Mouse (Mus musculus): ENCODE results near the gene Vps35l. TPM values are rescaled to one million over a fixed set of nuclear protein-coding genes. Genes with fewer than 3 reads are reported as not detected.

Gene Vps35l
- polyA plus RNA-seq, 1 experiment: 1.2 TPM

- TF ChIP-seq GATA1 (IDR thresholded peaks at IDR 0.05; ENCODE audit: low read length): no peak
- TF ChIP-seq TAL1 (IDR thresholded peaks at IDR 0.05; ENCODE audit: low read length): no peak
- H3K4me1 ChIP-seq (ENCODE audit: control insufficient read depth): no peaks in the 10 kb centered on the region; the same call in 1 of the 2 replicates
- H3K9me3 ChIP-seq (ENCODE audit: control insufficient read depth, low read length): no peaks in the 10 kb centered on the region
- peaks cover 63% of the 10 kb centered on the region for H3K36me3 ChIP-seq (ENCODE audit: control insufficient read depth)
- H3K4me3 ChIP-seq (replicated peaks): no peak overlapping the region
- no peaks in the 10 kb centered on the region for H3K27me3 ChIP-seq (ENCODE audit: control insufficient read depth)
Measured at GRCm38 (mm10) chr7:118766119-118766833, 26.2 kb downstream of the Vps35l start.

- no peak for TF ChIP-seq TAL1 (IDR thresholded peaks at IDR 0.05; ENCODE audit: low read length)
- no peak for TF ChIP-seq GATA1 (IDR thresholded peaks at IDR 0.05; ENCODE audit: low read length)
- H3K36me3 ChIP-seq (ENCODE audit: control insufficient read depth): peaks cover 57% of the 10 kb centered on the region
- H3K4me3 ChIP-seq (replicated peaks): no peak overlapping the region
- no peaks in the 10 kb centered on the region; the same call in 1 of the 2 replicates for H3K4me1 ChIP-seq (ENCODE audit: control insufficient read depth)
- no peaks in the 10 kb centered on the region for H3K27me3 ChIP-seq (ENCODE audit: control insufficient read depth)
- H3K9me3 ChIP-seq (ENCODE audit: control insufficient read depth, low read length): no peaks in the 10 kb centered on the region
Measured at GRCm38 (mm10) chr7:118766834-118767224, 26.8 kb downstream of the Vps35l start.

- Histone ChIP-seq H3K36me3 (ENCODE audit: control insufficient read depth) (peaks cover 54% of the 10 kb centered on the region), H3K4me1 (ENCODE audit: control insufficient read depth) (no peaks in the 10 kb centered on the region; the same call in 1 of the 2 replicates), H3K27me3 (ENCODE audit: control insufficient read depth) (no peaks in the 10 kb centered on the region), H3K4me3 (replicated peaks) (no peak overlapping the region), H3K9me3 (ENCODE audit: control insufficient read depth, low read length) (no peaks in the 10 kb centered on the region)
- TF ChIP-seq TAL1 (IDR thresholded peaks at IDR 0.05; ENCODE audit: low read length): no peak
- no peak for TF ChIP-seq GATA1 (IDR thresholded peaks at IDR 0.05; ENCODE audit: low read length)
Measured at GRCm38 (mm10) chr7:118769208-118769607, 29.2 kb downstream of the Vps35l start.

- Histone ChIP-seq H3K4me1 (ENCODE audit: control insufficient read depth) (no peaks in the 10 kb centered on the region; the same call in 1 of the 2 replicates), H3K9me3 (ENCODE audit: control insufficient read depth, low read length) (no peaks in the 10 kb centered on the region), H3K36me3 (ENCODE audit: control insufficient read depth) (peaks cover 54% of the 10 kb centered on the region), H3K4me3 (replicated peaks) (no peak overlapping the region), H3K27me3 (ENCODE audit: control insufficient read depth) (no peaks in the 10 kb centered on the region)
- TF ChIP-seq GATA1 (IDR thresholded peaks at IDR 0.05; ENCODE audit: low read length) (no peak), TAL1 (IDR thresholded peaks at IDR 0.05; ENCODE audit: low read length) (no peak)
Measured at GRCm38 (mm10) chr7:118769655-118770054, 29.6 kb downstream of the Vps35l start.

DNA sequence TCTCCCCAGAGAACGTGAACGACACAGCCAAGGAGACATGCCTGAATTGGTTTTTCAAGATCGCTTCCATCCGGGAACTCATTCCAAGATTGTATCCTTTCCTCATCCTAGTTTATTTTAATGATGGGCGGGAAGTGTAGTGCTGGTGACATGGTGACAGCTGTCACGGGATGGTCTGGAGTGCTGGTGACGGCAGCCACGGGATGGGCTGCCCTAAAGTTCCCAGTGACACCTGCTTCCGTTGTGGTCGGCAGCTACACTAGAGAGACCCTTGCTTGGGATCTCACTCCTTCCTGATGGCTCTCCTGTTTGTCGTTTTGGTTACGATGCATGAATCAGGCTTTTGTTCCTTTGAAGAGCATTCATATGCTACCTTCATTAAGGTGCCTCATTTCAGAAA lies 33.0 kb downstream of the Vps35l start:
- H3K4me3 ChIP-seq (replicated peaks): no peak overlapping the region
- H3K27me3 ChIP-seq (ENCODE audit: control insufficient read depth): no peaks in the 10 kb centered on the region
- H3K36me3 ChIP-seq (ENCODE audit: control insufficient read depth): peaks cover 61% of the 10 kb centered on the region

DNA sequence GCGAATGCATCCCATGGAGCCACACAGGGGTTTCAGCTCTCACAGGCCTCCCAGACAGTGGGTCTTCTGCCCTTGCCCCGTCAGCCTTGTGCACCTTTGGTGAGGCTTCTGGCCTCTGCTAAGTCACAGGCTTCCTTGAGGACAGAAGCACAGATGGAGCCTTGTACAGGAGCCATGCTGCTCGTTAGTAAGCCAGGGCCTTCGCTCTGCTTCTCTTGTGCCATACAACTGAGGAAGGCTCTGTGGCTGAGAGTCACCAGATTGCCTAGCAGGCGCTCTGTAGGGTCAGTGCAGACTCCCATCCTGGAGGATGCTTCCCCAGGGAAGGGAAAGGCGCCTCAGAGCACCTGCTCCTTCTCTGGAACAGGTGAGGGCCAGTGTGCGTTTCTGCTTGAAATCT lies 36.0 kb downstream of the Vps35l start:
- TF ChIP-seq TAL1 (IDR thresholded peaks at IDR 0.05; ENCODE audit: low read length): no peak
- TF ChIP-seq GATA1 (IDR thresholded peaks at IDR 0.05; ENCODE audit: low read length): no peak
- H3K4me3 ChIP-seq (replicated peaks): no peak overlapping the region
- H3K27me3 ChIP-seq (ENCODE audit: control insufficient read depth): no peaks in the 10 kb centered on the region
- H3K4me1 ChIP-seq (ENCODE audit: control insufficient read depth): no peaks in the 10 kb centered on the region; the same call in 1 of the 2 replicates
- H3K36me3 ChIP-seq (ENCODE audit: control insufficient read depth): peaks cover 73% of the 10 kb centered on the region
- H3K9me3 ChIP-seq (ENCODE audit: control insufficient read depth, low read length): no peaks in the 10 kb centered on the region

More for the DNA sequence above, 33.0 kb downstream of the Vps35l start:
- Histone ChIP-seq H3K4me1 (ENCODE audit: control insufficient read depth) (no peaks in the 10 kb centered on the region; the same call in 1 of the 2 replicates), H3K9me3 (ENCODE audit: control insufficient read depth, low read length) (no peaks in the 10 kb centered on the region)
- TF ChIP-seq GATA1 (IDR thresholded peaks at IDR 0.05; ENCODE audit: low read length): no peak
- TF ChIP-seq TAL1 (IDR thresholded peaks at IDR 0.05; ENCODE audit: low read length): no peak

GRCm38 (mm10) chr7:118776491-118776890 lies 36.5 kb downstream of the Vps35l start:
- Histone ChIP-seq H3K27me3 (ENCODE audit: control insufficient read depth) (no peaks in the 10 kb centered on the region), H3K36me3 (ENCODE audit: control insufficient read depth) (peaks cover 78% of the 10 kb centered on the region), H3K4me3 (replicated peaks) (no peak overlapping the region), H3K4me1 (ENCODE audit: control insufficient read depth) (no peaks in the 10 kb centered on the region; the same call in 1 of the 2 replicates), H3K9me3 (ENCODE audit: control insufficient read depth, low read length) (no peaks in the 10 kb centered on the region)
- TF ChIP-seq GATA1 (IDR thresholded peaks at IDR 0.05; ENCODE audit: low read length): no peak
- no peak for TF ChIP-seq TAL1 (IDR thresholded peaks at IDR 0.05; ENCODE audit: low read length)

DNA sequence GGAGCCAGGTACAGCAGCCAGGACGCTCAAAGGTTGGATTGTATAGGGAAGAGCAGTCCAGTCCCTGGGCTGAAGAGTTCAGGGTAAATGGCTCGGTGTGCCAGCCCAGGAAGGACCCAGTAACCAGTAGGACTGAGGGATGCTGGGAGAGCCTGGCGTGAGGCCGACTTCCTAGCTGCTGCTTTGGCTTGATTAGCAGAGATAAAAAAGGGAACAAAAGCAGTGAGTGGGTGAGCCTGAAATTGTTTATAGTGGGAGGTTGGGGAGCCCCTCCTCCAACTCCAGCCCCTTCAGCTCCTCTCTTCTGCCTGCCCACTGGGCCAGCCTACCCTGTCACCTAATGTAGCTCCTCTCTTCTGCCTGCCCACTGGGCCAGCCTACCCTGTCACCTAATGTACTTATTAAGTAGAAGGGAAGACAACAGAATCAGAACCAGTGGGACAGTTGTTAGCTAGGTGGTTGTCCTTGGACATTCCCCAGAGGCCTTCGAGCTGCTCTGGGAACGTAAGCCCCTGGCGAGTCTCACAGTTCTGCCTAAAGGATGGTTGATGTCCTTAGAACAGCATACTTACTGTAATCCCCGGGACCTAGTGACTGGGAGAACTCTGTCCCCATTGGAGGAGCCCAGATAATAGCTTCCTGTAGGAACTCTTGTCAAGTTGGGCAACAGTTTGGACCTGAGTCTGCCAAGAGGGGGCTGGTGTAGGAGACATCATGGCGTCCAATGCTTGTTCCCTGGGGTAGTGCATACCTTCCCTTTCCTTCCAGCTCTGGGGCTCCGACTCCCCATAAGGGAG lies 37.8 kb downstream of the Vps35l start:
- H3K27me3 ChIP-seq (ENCODE audit: control insufficient read depth): no peaks in the 10 kb centered on the region
- H3K4me3 ChIP-seq (replicated peaks): no peak overlapping the region
- no peaks in the 10 kb centered on the region for H3K9me3 ChIP-seq (ENCODE audit: control insufficient read depth, low read length)
- TF ChIP-seq GATA1 (IDR thresholded peaks at IDR 0.05; ENCODE audit: low read length): no peak
- no peak for TF ChIP-seq TAL1 (IDR thresholded peaks at IDR 0.05; ENCODE audit: low read length)
- peaks cover 74% of the 10 kb centered on the region for H3K36me3 ChIP-seq (ENCODE audit: control insufficient read depth)
- H3K4me1 ChIP-seq (ENCODE audit: control insufficient read depth): no peaks in the 10 kb centered on the region; the same call in 1 of the 2 replicates

DNA sequence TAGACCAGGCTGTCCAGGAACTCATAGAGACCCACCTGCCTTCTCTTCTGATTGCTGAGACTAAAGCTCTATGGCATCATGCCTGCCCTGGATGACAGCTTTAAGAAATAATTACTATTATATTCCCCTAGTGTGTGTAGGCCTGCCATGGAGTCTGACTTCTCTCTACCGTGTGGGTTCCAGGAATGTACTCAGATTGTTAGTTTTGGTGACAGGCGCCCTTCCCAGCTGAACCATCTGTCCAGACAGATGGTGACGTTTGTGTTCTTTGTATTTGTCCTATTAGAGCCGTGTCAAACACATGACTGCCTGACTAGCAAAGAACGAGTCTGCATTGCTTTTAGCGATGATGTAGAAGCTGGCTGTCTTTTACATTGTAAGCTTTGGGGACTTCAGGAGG lies 38.5 kb downstream of the Vps35l start:
- H3K4me3 ChIP-seq (replicated peaks): no peak overlapping the region
- peaks cover 73% of the 10 kb centered on the region for H3K36me3 ChIP-seq (ENCODE audit: control insufficient read depth)
- H3K27me3 ChIP-seq (ENCODE audit: control insufficient read depth): no peaks in the 10 kb centered on the region
- H3K9me3 ChIP-seq (ENCODE audit: control insufficient read depth, low read length): no peaks in the 10 kb centered on the region
- TF ChIP-seq GATA1 (IDR thresholded peaks at IDR 0.05; ENCODE audit: low read length) (no peak), TAL1 (IDR thresholded peaks at IDR 0.05; ENCODE audit: low read length) (no peak)
- no peaks in the 10 kb centered on the region; the same call in 1 of the 2 replicates for H3K4me1 ChIP-seq (ENCODE audit: control insufficient read depth)

Measured in erythroblast, embryonic 14.5 days (primary cell).